Mouse (Mus musculus): ENCODE measurements around the gene Fam234b. TPM values are rescaled to one million over a fixed set of nuclear protein-coding genes. Genes with fewer than 3 reads are reported as not detected.

Gene Fam234b
- polyA plus RNA-seq (2012), result 0.95 and 1.2 TPM in 2 replicates

DNA sequence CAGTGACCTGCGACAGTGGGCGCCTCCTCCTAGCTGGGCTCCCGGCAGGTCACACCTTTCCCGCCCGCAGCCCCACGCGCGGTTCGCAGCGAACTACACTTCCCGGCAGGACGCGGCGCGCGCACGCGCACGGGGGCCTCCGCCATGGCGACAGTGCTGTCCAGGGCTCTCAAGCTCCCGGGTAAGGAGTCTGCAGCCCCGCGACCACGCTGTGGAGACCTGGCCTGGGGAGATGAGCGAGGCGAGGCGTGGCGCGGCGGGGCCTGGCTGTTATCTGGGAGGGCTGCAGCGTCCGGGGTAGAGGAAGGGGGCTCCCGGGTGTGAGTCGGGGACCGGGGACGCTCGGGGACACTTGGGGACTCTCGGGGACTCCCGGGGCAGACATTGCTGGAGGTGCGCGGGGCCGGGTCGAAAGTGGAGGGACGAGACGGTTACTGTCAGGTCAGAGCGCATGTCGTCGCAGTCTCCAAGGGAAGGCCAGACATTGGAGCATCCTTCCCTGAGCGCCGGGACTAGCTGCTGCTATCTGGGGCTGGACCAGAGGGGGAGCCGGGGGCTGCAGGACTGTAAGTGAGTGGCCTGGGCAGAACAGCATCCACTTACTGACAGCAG lies at the start of gene Fam234b, which contains the start of gene Hebp1:
Gene Fam234b (plus strand): TSS at position 57 of the 612 bp plus-strand sequence.
Gene Hebp1 (minus strand): TSS at position 102 of the 612 bp plus-strand sequence.
- peaks cover 38% of the 10 kb centered on the region for H3K36me3 ChIP-seq (ENCODE audit: control insufficient read depth)
- no peaks in the 10 kb centered on the region for H3K27me3 ChIP-seq (ENCODE audit: control insufficient read depth)
- no peaks in the 10 kb centered on the region for H3K9me3 ChIP-seq (ENCODE audit: control insufficient read depth, low read length)
- TF ChIP-seq GATA1 (IDR thresholded peaks at IDR 0.05; ENCODE audit: low read length) (no peak), TAL1 (IDR thresholded peaks at IDR 0.05; ENCODE audit: low read length) (no peak)
- H3K4me3 ChIP-seq (replicated peaks), result peak within 1 kb of the TSS; percentile 99
- peaks cover 87% of the 10 kb centered on the region for H3K4me1 ChIP-seq (ENCODE audit: control insufficient read depth)

DNA sequence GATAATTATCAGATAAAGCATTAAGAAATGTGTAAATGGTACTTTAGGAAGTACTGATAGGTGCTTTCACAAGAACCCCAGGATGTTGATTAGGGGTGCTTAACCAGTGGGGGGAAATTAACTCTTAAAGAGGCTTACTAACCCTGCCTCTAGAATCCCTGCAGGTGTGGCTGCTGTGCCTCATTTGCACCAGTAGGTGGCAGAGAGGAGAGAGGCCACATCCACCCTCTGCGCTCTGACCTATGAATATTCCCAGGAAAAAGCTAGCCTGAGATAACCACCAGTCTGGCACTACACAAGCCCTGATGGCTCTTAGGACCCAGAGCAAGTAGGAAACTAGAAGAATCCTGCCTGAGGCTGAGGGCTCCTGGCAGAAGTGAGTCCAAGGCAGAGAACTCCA lies 49.3 kb upstream of the Fam234b start:
- TF ChIP-seq GATA1 (IDR thresholded peaks at IDR 0.05; ENCODE audit: low read length), result no peak
- no peak for TF ChIP-seq TAL1 (IDR thresholded peaks at IDR 0.05; ENCODE audit: low read length)
- Histone ChIP-seq H3K4me3 (replicated peaks) (no peak overlapping the region), H3K4me1 (ENCODE audit: control insufficient read depth) (peaks cover 42% of the 10 kb centered on the region), H3K36me3 (ENCODE audit: control insufficient read depth) (peaks cover 98% of the 10 kb centered on the region), H3K27me3 (ENCODE audit: control insufficient read depth) (no peaks in the 10 kb centered on the region), H3K9me3 (ENCODE audit: control insufficient read depth, low read length) (0 out of 2 replicates have a peak, but pooled peaks cover 2% of the 10 kb centered on the region)

DNA sequence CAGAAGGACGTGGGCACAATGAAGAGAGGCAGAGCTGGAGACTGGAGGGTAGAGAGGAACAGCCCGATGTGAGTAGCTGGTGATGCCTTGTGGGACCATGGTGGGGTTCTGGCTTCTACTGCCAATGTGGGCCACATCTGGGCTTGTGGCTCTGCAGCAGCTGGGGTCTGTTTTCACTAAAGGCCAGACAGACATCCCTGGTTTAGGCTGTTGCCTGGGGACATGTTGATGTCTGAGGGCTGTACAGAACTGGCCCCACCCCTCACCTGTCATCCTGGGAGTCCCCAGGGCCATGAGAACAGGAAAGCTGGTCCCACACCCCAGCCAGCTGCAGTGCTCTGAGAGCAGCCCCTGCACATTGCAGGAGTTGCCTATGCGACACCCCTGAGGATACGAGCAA lies 48.6 kb upstream of the Fam234b start:
- peaks cover 98% of the 10 kb centered on the region for H3K36me3 ChIP-seq (ENCODE audit: control insufficient read depth)
- no peaks in the 10 kb centered on the region for H3K27me3 ChIP-seq (ENCODE audit: control insufficient read depth)
- TF ChIP-seq TAL1 (IDR thresholded peaks at IDR 0.05; ENCODE audit: low read length), result no peak
- TF ChIP-seq GATA1 (IDR thresholded peaks at IDR 0.05; ENCODE audit: low read length), result no peak
- H3K9me3 ChIP-seq (ENCODE audit: control insufficient read depth, low read length), result peaks cover 2% of the 10 kb centered on the region; the same call in 1 of the 2 replicates
- peaks cover 37% of the 10 kb centered on the region for H3K4me1 ChIP-seq (ENCODE audit: control insufficient read depth)
- no peak overlapping the region for H3K4me3 ChIP-seq (replicated peaks)

DNA sequence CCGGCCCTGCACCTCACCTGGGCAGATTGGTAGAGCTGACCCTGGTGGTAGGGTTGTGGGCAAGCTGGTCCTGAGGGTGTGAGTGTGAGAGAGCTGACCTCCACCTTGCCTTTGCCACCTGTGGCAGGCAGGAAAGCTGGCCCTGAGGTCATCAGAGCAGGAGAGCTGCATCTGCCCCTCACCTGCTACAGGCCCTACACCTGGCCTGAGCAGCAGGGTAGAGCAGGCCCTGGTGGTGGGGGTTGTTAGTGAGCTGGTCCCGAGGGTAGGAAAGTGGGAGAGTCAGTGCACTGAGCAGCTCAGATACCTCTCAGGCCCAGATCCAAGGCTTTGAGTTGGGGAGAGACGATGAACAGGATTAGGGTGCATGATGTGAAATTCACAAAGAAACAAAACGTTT lies 48.1 kb upstream of the Fam234b start:
- no peak for TF ChIP-seq TAL1 (IDR thresholded peaks at IDR 0.05; ENCODE audit: low read length)
- no peak for TF ChIP-seq GATA1 (IDR thresholded peaks at IDR 0.05; ENCODE audit: low read length)
- peaks cover 98% of the 10 kb centered on the region for H3K36me3 ChIP-seq (ENCODE audit: control insufficient read depth)
- H3K27me3 ChIP-seq (ENCODE audit: control insufficient read depth), result no peaks in the 10 kb centered on the region
- no peak overlapping the region for H3K4me3 ChIP-seq (replicated peaks)
- H3K9me3 ChIP-seq (ENCODE audit: control insufficient read depth, low read length), result peaks cover 2% of the 10 kb centered on the region; the same call in 1 of the 2 replicates
- peaks cover 31% of the 10 kb centered on the region for H3K4me1 ChIP-seq (ENCODE audit: control insufficient read depth)

DNA sequence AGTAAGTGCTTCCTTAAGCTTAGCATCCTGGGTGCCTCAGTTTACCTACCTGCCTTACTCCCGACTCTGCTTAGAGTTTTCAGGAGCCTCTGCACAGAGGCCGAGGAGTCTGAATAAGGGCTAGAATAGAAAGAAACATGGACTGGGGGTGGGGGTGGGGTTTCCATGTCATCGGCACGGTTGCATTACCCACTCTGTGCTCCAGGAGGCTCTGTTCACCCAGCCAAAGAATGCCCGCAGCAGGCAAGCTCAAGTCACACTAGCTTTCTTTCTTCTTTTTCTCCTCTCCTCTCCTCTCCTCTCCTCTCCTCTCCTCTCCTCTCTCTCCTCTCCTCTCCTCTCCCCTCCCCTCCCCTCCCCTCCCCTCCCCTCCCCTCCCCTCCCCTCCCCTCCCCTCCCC lies 47.5 kb upstream of the Fam234b start:
- Histone ChIP-seq H3K4me1 (ENCODE audit: control insufficient read depth) (peaks cover 27% of the 10 kb centered on the region), H3K9me3 (ENCODE audit: control insufficient read depth, low read length) (peaks cover 2% of the 10 kb centered on the region; the same call in 1 of the 2 replicates), H3K27me3 (ENCODE audit: control insufficient read depth) (no peaks in the 10 kb centered on the region), H3K36me3 (ENCODE audit: control insufficient read depth) (peaks cover 98% of the 10 kb centered on the region), H3K4me3 (replicated peaks) (no peak overlapping the region)
- TF ChIP-seq TAL1 (IDR thresholded peaks at IDR 0.05; ENCODE audit: low read length) (no peak), GATA1 (IDR thresholded peaks at IDR 0.05; ENCODE audit: low read length) (no peak)

DNA sequence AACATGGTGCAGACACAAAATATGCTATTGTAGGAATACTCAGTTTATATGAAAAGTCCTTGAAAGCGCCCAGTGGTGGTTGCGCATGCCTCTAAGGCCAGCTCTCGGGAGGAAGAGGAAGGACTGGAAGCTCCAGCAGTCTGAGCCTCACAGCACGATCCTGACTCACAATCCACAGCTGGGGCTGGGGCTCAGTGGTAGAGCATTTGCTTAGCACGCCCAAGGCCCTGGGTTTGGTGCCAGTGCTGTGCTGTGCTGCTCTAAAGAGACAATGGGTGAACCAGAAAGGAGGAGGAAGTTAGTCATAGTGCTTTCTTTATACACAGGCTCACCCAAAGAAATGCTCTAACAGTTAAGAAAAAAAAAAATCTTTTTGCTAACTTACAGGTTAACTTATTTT lies 44.1 kb upstream of the Fam234b start:
- TF ChIP-seq GATA1 (IDR thresholded peaks at IDR 0.05; ENCODE audit: low read length) (no peak), TAL1 (IDR thresholded peaks at IDR 0.05; ENCODE audit: low read length) (no peak)
- H3K4me3 ChIP-seq (replicated peaks), result no peak overlapping the region
- H3K9me3 ChIP-seq (ENCODE audit: control insufficient read depth, low read length), result peaks cover 2% of the 10 kb centered on the region; the same call in 1 of the 2 replicates
- peaks cover 36% of the 10 kb centered on the region for H3K4me1 ChIP-seq (ENCODE audit: control insufficient read depth)
- no peaks in the 10 kb centered on the region for H3K27me3 ChIP-seq (ENCODE audit: control insufficient read depth)
- peaks cover 98% of the 10 kb centered on the region for H3K36me3 ChIP-seq (ENCODE audit: control insufficient read depth)

DNA sequence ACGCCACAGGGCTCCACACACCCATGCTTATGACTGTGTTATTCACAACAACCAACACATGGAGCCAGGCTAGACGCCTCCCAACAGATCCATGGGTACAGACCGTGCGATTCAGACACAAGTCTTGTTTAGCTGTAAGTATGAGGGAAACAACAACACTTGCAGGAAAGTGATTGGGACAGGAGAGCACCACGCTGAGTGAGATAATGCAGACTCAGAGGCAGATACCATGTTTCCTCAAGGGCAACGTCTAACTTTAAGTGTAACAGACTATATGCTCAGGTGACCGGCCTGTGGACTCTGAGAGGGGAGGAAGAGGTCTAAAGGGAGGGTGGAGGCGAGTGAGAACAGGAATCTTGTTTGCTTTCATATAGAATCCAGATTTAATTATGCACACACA lies 41.2 kb upstream of the Fam234b start:
- TF ChIP-seq GATA1 (IDR thresholded peaks at IDR 0.05; ENCODE audit: low read length) (no peak), TAL1 (IDR thresholded peaks at IDR 0.05; ENCODE audit: low read length) (no peak)
- peaks cover 40% of the 10 kb centered on the region for H3K4me1 ChIP-seq (ENCODE audit: control insufficient read depth)
- H3K36me3 ChIP-seq (ENCODE audit: control insufficient read depth), result peaks cover 100% of the 10 kb centered on the region
- H3K9me3 ChIP-seq (ENCODE audit: control insufficient read depth, low read length), result peaks cover 2% of the 10 kb centered on the region; the same call in 1 of the 2 replicates
- H3K4me3 ChIP-seq (replicated peaks), result no peak overlapping the region
- no peaks in the 10 kb centered on the region for H3K27me3 ChIP-seq (ENCODE audit: control insufficient read depth)

DNA sequence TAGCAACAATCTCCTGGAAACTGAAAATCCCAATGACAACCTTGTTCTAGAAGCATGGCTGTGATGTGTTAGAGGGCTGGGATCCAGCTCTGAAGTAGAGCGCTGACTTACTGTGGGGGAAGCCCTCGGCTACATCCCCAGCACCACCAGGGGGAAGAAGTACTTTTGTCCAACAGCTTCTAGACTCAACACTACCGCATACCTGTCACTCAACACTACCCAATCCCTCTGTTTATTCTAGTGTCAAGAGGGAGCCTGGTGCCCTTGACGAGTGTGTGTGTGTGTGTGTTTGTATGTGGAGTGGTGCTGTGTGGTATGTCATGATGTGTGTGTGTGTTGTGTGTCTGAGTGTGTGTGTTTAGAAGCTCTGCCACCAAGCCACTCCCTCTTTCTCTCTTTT lies 40.3 kb upstream of the Fam234b start:
- Histone ChIP-seq H3K27me3 (ENCODE audit: control insufficient read depth) (no peaks in the 10 kb centered on the region), H3K4me1 (ENCODE audit: control insufficient read depth) (peaks cover 42% of the 10 kb centered on the region), H3K4me3 (replicated peaks) (no peak overlapping the region), H3K36me3 (ENCODE audit: control insufficient read depth) (peaks cover 97% of the 10 kb centered on the region), H3K9me3 (ENCODE audit: control insufficient read depth, low read length) (peaks cover 2% of the 10 kb centered on the region; the same call in 1 of the 2 replicates)
- TF ChIP-seq TAL1 (IDR thresholded peaks at IDR 0.05; ENCODE audit: low read length) (no peak), GATA1 (IDR thresholded peaks at IDR 0.05; ENCODE audit: low read length) (no peak)

DNA sequence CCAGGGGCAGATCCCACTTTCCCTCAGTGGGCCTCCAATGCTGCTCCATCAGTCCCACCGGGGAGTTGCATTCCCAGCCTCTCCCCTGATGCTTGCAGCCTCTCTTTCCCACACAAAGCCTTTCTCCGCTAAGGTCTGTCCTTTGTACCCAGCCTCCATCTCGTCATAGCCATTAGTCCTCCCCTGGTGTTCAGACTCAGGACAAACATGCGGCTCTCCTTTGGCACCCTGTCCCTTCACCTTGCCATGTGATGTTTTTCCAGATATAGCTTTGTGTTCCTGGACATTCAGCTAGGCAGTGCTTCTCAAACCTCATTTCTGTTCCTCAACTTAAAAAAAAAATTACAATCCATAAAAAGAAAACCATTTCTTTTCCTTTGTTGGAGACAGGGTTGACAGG lies 39.3 kb upstream of the Fam234b start:
- Histone ChIP-seq H3K27me3 (ENCODE audit: control insufficient read depth) (no peaks in the 10 kb centered on the region), H3K4me1 (ENCODE audit: control insufficient read depth) (peaks cover 48% of the 10 kb centered on the region), H3K36me3 (ENCODE audit: control insufficient read depth) (peaks cover 97% of the 10 kb centered on the region), H3K4me3 (replicated peaks) (no peak overlapping the region), H3K9me3 (ENCODE audit: control insufficient read depth, low read length) (no peaks in the 10 kb centered on the region; the same call in 1 of the 2 replicates)
- no peak for TF ChIP-seq GATA1 (IDR thresholded peaks at IDR 0.05; ENCODE audit: low read length)
- TF ChIP-seq TAL1 (IDR thresholded peaks at IDR 0.05; ENCODE audit: low read length), result no peak
